Mouse (Mus musculus): ENCODE measurements around the gene Tnnc2. TPM values are rescaled to one million over a fixed set of nuclear protein-coding genes. Genes with fewer than 3 reads are reported as not detected.

Gene Tnnc2
- not detected in 2 replicates for polyA plus RNA-seq (2016; fragmentation: Nextera tagmentation; extraction: Ambion mirVana)

DNA sequence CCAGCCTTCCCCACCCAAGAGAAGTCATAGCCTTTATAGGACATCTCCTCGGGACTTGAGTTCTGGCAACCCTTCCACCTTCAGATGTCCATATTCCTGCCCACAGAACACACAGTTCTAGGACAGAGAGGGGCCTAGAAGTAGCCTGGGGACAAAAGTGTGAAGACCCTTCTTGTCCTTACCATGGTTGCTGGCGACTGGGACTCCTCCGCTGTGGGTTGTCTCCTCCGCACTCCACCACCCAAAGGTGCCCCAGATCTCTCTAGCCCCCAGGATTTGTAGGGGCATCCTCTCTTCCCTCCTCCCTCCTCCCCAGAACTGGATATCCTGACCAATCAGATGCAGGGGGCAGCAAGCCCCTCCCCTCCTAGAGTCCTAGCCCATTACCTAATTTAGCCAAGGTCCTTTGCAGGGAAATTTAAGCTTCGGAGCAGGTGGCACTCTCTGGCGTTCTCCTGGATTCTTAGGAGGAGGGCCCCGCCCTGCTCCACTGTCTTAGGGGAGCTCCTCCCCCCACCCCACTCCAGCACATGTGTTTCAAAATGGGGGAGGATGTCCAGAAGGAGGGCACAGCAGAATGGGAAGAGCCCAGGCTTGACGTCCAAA lies at the start of gene Tnnc2:
Tnnc2 (minus strand) TSS at position 487 of the 606 bp plus-strand sequence.
- Histone ChIP-seq H3K9me3 (no peaks in the 10 kb centered on the region), H3K4me1 (peaks cover 5% of the 10 kb centered on the region; the same call in 1 of the 2 replicates), H3K4me3 (no peak within 1 kb of the TSS), H3K27me3 (ENCODE audit: poor library complexity, severe bottlenecking) (peaks cover 6% of the 10 kb centered on the region), H3K27ac (no peak within 1 kb of the TSS), H3K36me3 (replicated peaks) (no peaks in the 10 kb centered on the region)
- no peak for DNase-seq (ENCODE audit: extremely low spot score, low spot score)
- WGBS: 72% methylated on average over 8 of the region's 8 CpGs

DNA sequence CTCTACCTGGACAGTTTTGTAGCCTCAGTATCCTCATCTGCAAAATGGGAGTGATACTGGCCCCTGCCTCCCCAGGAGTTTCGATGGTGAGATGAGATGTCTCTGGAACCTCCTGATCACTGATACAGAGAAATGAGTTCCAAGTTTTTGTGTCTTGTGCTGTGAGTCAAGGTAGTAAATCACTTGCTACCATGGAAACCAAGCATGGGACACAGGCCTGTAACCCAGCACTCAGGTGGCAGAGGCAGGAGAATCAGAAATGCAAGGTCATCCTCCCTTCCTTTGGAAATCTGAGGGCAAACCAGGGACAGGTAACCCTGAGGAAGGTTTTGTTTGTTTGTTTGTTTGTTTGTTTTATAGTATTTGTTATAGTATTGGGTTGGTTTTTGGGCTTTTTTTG lies 49.3 kb upstream of the Tnnc2 start:
- peaks cover 6% of the 10 kb centered on the region; the same call in 1 of the 2 replicates for H3K27me3 ChIP-seq (ENCODE audit: poor library complexity, severe bottlenecking)
- no peak for DNase-seq (ENCODE audit: extremely low spot score, low spot score)
- H3K4me3 ChIP-seq: no peak overlapping the region
- H3K36me3 ChIP-seq (replicated peaks): peaks cover 47% of the 10 kb centered on the region
- 98% methylated on average over 1 of the region's 1 CpGs for WGBS
- peaks cover 22% of the 10 kb centered on the region for H3K4me1 ChIP-seq
- H3K27ac ChIP-seq: no peak overlapping the region
- no peaks in the 10 kb centered on the region for H3K9me3 ChIP-seq

DNA sequence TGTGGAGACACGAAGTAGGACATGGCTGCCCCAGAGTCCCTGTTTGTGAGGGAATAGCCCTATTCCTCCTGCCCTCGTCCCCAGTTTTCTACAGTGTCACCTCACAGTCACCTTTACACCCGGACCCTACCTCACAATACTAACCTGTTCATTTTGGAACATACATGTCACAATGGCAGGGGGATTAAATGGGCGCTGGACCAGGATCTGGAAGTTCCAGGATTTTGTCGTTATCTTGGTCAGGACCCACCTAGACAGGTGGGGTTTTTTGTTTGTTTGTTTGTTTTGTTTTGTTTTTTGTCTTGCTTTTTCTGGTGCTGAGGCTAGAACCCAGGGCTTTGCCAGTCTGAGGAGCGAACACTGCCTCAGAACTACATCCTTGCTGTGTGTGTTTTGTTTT lies 48.7 kb upstream of the Tnnc2 start, which contains the start of gene Spata25:
Spata25 (minus strand) TSS at position 101 of the 400 bp plus-strand sequence.
- Histone ChIP-seq H3K27ac (no peak within 1 kb of the TSS), H3K4me3 (no peak within 1 kb of the TSS), H3K27me3 (ENCODE audit: poor library complexity, severe bottlenecking) (peaks cover 6% of the 10 kb centered on the region; the same call in 1 of the 2 replicates), H3K36me3 (replicated peaks) (peaks cover 47% of the 10 kb centered on the region), H3K9me3 (no peaks in the 10 kb centered on the region), H3K4me1 (peaks cover 25% of the 10 kb centered on the region)
- 88% methylated on average over 6 of the region's 6 CpGs for WGBS
- DNase-seq (ENCODE audit: extremely low spot score, low spot score): no peak

DNA sequence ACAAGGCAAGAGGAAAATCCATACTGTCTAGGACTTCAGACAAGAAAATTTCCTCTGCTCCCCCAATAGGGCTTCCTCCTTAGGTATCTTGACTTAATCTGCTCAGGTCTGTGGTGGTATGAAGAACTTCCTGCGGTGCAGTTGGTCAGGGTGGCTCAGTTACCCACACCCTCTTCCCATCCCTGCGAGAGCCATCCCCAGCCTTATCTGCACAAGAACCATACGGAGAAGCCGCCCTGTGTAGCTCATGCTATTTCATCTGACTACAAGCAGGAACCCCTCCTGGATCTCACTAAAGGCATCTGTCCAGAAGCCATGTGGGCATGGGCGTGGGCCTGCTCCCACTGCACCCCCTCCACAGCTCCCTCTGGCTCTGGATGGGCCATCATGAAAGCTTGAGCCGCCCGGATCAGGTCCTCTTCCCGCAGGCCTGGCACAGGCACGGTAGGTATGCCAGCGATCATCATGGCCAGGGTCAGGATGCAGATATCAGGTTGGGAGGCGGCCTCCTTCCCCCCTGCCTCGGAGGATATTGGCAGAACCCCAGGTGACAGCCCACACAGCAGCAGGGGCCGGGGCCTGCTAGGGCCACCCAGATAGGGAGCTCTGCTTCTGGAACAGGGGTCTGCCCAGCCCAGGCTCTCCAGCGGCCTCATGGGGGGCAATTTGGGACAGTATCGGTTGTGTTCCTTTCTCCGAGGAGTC lies 47.5 kb upstream of the Tnnc2 start:
- Histone ChIP-seq H3K9me3 (no peaks in the 10 kb centered on the region), H3K4me1 (peaks cover 22% of the 10 kb centered on the region), H3K36me3 (replicated peaks) (peaks cover 47% of the 10 kb centered on the region), H3K27ac (no peak overlapping the region), H3K27me3 (ENCODE audit: poor library complexity, severe bottlenecking) (peaks cover under 1% of the 10 kb centered on the region; the same call in 1 of the 2 replicates), H3K4me3 (no peak overlapping the region)
- no peak for DNase-seq (ENCODE audit: extremely low spot score, low spot score)
- WGBS: 92% methylated on average over 16 of the region's 16 CpGs

DNA sequence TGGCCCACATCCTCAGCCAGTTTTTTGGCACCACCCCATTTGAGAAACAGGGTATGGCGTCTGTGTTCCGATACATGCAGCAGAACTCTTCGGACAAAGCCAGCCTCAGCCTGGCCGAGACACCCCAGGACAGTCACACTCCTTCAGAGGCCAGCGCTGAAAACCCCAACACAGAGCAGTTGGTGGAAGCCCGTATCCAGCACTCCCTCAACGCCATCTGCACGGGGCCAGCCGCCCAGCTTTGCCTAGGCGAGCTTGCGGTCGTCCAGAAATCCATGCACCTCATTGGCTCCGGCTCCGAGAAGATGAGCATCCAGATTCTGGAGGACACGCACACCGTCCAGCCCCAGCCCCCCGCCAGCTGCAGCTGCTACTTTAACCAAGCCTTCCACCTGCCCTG lies 45.8 kb upstream of the Tnnc2 start:
- Histone ChIP-seq H3K36me3 (replicated peaks) (peaks cover 60% of the 10 kb centered on the region), H3K27me3 (ENCODE audit: poor library complexity, severe bottlenecking) (no peaks in the 10 kb centered on the region), H3K4me3 (0 out of 2 replicates have a peak overlapping the region, but pooled peaks have one; percentile 5), H3K27ac (no peak overlapping the region), H3K9me3 (no peaks in the 10 kb centered on the region), H3K4me1 (peaks cover 26% of the 10 kb centered on the region)
- DNase-seq (ENCODE audit: extremely low spot score, low spot score): no peak
- WGBS: 93% methylated on average over 17 of the region's 17 CpGs

DNA sequence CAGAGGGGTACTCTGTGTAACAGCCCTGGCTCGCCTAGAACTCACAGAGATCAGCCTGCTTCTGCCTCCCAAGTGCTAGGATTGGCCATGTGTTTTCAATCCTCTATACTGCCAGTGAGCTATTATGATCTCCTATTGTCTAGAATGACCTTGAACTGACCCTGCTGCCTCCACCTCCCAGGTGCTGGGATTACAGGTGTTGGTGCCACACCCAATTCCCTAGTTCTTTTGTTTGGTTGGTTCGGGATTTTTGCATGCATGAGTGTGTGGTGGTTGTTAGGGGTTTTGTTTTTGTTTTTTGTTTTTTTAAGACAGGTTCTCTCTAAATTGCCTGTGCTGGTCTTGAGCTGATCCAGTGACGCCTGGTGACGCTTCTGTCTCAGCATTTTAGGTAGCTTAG lies 44.2 kb upstream of the Tnnc2 start:
- no peak overlapping the region for H3K27ac ChIP-seq
- WGBS: 91% methylated on average over 4 of the region's 4 CpGs
- peak overlapping the region; percentile 83 for H3K4me3 ChIP-seq
- H3K27me3 ChIP-seq (ENCODE audit: poor library complexity, severe bottlenecking): no peaks in the 10 kb centered on the region
- DNase-seq (ENCODE audit: extremely low spot score, low spot score): no peak
- no peaks in the 10 kb centered on the region for H3K9me3 ChIP-seq
- peaks cover 67% of the 10 kb centered on the region for H3K36me3 ChIP-seq (replicated peaks)
- peaks cover 26% of the 10 kb centered on the region for H3K4me1 ChIP-seq

DNA sequence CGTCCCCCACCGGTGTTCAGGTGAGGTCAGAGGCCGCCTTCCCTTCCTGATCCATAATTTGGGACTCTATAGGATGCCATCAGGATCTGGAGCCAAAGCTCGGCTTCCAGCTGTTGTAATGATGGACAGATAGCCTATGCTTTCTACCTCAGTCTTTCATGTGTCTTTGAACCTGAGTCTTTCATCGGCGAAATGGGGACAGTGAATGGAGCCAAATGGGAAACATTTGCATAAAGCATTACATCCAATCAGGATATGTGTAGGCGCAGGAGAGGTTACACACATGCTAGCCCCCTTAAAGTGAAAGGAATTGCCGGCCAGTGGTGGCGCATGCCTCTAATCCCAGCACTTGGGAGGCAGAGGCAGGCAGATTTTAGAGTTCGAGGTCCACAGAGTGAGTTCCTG lies 43.4 kb upstream of the Tnnc2 start:
- H3K4me3 ChIP-seq: peak overlapping the region; percentile 83
- H3K27me3 ChIP-seq (ENCODE audit: poor library complexity, severe bottlenecking): no peaks in the 10 kb centered on the region
- H3K9me3 ChIP-seq: no peaks in the 10 kb centered on the region
- WGBS: 2% methylated on average over 10 of the region's 10 CpGs
- H3K36me3 ChIP-seq (replicated peaks): peaks cover 59% of the 10 kb centered on the region
- no peak for DNase-seq (ENCODE audit: extremely low spot score, low spot score)
- peak overlapping the region; percentile 91 for H3K27ac ChIP-seq
- H3K4me1 ChIP-seq: peaks cover 26% of the 10 kb centered on the region

DNA sequence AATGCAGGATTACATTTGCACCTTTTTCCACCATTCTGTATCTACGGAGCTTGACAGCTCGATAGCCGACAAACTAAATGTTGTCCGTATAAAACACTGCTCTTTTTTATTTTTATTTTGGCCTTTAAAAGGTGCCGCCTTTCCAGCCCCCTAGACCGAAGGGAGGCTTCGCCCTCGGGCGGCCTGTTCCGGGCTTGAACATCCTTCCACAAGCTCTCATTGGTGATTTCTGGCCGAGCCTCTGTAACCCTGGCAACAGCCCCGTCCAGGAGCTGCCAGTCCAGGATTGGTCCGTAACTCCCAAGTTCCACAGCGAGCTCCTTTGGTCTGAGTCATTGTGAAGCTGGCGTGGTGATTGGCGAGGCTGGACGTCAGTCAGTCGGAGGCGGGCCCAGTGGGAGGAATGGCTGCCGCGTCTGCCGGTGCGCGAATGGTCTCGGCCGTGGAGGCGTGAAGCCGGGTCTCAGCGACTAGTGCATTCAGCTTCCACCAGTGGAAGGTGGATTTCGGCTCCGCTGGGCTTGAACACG lies 42.9 kb upstream of the Tnnc2 start, which contains the start of gene Zswim1:
Zswim1 (plus strand) TSS at position 51 of the 530 bp plus-strand sequence.
- H3K27ac ChIP-seq: peak within 1 kb of the TSS; percentile 91
- H3K4me3 ChIP-seq: peak within 1 kb of the TSS; percentile 83
- H3K27me3 ChIP-seq (ENCODE audit: poor library complexity, severe bottlenecking): no peaks in the 10 kb centered on the region
- no peaks in the 10 kb centered on the region for H3K9me3 ChIP-seq
- peaks cover 26% of the 10 kb centered on the region for H3K4me1 ChIP-seq
- H3K36me3 ChIP-seq (replicated peaks): peaks cover 54% of the 10 kb centered on the region
- 1% methylated on average over 32 of the region's 32 CpGs for whole genome bisulfite sequencing
- DNase-seq (ENCODE audit: extremely low spot score, low spot score): peak; percentile 99

DNA sequence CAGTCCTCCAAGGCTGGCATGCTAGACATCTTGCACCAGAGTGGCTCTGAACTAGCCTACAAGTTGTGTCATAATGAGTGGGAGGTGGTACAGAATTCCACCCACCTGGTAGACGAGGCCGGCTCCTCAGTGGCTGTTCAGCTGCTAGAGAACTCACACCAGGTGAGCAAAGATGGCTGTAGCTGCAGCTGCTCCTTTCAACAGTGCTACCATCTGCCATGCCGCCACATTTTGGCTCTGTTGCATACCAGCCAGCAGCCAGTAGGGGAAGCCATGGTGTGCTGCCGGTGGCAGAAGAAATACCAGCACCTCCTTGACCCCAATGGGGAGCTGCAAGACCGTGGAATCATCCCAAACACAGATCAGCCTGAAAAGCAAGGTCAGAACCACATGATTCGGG lies 41.3 kb upstream of the Tnnc2 start:
- no peak overlapping the region for H3K27ac ChIP-seq
- H3K36me3 ChIP-seq (replicated peaks): peaks cover 38% of the 10 kb centered on the region
- H3K27me3 ChIP-seq (ENCODE audit: poor library complexity, severe bottlenecking): no peaks in the 10 kb centered on the region
- no peaks in the 10 kb centered on the region for H3K9me3 ChIP-seq
- DNase-seq (ENCODE audit: extremely low spot score, low spot score): no peak
- no peak overlapping the region for H3K4me3 ChIP-seq
- H3K4me1 ChIP-seq: peaks cover 24% of the 10 kb centered on the region
- WGBS: 90% methylated on average over 6 of the region's 6 CpGs

DNA sequence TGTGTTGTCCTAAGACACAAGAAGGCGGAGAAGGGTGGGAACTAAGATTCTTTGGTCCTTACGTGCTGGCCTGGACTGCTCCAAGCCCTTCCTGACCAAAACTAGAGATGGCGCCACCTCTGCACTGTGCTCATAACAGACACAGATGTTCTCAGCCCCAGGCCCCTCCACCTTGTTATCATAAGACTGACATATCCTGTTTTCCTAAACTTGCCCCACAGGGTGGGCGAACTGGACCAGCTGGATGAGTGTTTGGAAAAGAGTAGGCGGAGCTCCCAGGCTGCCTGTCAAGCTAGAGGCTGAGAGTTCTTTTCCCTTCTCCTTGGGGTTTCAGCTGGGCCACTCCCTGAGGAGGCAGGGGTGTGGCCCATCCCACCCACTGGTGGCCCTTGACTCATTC lies 37.9 kb upstream of the Tnnc2 start:
- Histone ChIP-seq H3K27me3 (ENCODE audit: poor library complexity, severe bottlenecking) (no peaks in the 10 kb centered on the region), H3K27ac (no peak overlapping the region), H3K9me3 (no peaks in the 10 kb centered on the region), H3K36me3 (replicated peaks) (peaks cover 28% of the 10 kb centered on the region), H3K4me3 (no peak overlapping the region), H3K4me1 (peaks cover 12% of the 10 kb centered on the region)
- no peak for DNase-seq (ENCODE audit: extremely low spot score, low spot score)
- 72% methylated on average over 5 of the region's 5 CpGs for WGBS

DNA sequence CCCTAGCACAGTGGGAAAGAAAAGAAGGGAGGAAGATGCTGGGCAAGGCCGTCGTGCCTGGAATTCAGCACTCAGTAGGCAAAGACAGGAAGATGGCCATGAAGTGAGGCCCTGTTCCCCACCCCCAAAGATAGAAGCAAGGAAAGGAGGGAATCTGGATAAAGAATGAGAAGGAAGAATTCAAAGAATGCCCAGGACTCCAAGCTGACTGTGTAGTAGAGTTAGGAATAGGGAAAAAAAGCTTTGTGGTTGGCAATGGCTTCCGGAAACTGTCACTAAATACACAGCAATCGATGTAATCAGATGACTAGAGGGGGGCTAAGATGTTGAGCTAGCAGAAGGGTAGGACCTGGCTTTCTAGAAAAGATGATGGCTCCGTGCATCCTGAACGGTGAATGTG lies 37.4 kb upstream of the Tnnc2 start:
- Histone ChIP-seq H3K36me3 (replicated peaks) (peaks cover 29% of the 10 kb centered on the region), H3K4me3 (no peak overlapping the region), H3K27ac (no peak overlapping the region), H3K9me3 (no peaks in the 10 kb centered on the region), H3K27me3 (ENCODE audit: poor library complexity, severe bottlenecking) (no peaks in the 10 kb centered on the region), H3K4me1 (peaks cover 7% of the 10 kb centered on the region)
- WGBS: 92% methylated on average over 6 of the region's 6 CpGs
- DNase-seq (ENCODE audit: extremely low spot score, low spot score): no peak

DNA sequence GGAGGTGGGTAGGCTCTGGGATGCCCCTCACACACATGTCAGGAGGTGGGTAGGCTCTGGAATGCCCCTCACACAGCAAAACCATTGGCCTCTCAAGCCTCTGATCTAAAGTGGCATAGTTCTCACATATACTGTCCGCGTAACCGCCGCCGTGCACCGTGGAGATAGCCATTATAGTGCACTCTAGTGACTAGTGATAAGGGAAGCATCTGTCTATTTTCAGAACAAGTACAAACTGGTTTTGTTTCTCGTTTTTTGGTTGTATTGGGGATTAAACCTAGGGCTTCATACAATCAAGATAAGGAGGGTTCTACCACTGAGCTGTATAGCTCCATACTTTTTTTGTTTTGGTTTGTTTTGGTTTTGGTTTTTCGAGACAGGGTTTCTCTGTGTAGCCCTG lies 36.1 kb upstream of the Tnnc2 start:
- Histone ChIP-seq H3K9me3 (no peaks in the 10 kb centered on the region), H3K4me3 (no peak overlapping the region), H3K27me3 (ENCODE audit: poor library complexity, severe bottlenecking) (no peaks in the 10 kb centered on the region), H3K27ac (no peak overlapping the region), H3K4me1 (peaks cover 3% of the 10 kb centered on the region; the same call in 1 of the 2 replicates), H3K36me3 (replicated peaks) (peaks cover 19% of the 10 kb centered on the region)
- 95% methylated on average over 8 of the region's 8 CpGs for WGBS
- DNase-seq (ENCODE audit: extremely low spot score, low spot score): no peak

DNA sequence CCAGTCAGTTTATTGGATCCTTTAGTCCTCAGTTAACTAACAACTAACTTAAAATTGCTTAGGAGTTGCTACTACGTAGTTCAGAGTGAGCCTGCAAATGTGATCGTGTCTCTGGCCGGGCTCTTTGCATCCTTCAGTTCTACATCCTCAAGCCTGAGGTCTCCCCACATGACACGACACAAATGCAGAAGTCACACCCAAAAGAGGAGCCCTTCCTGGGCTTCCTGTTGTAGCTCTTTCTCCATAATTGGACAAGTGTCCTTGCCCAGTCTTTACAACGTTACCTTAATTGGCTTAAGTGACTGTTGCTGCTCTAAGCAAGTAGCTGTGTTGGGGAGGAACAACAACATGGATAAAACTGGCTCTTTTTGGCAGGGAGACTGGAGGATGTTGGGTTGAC lies 35.6 kb upstream of the Tnnc2 start:
- no peak for DNase-seq (ENCODE audit: extremely low spot score, low spot score)
- Histone ChIP-seq H3K27ac (no peak overlapping the region), H3K36me3 (replicated peaks) (peaks cover 14% of the 10 kb centered on the region), H3K4me1 (peaks cover 3% of the 10 kb centered on the region; the same call in 1 of the 2 replicates), H3K4me3 (no peak overlapping the region), H3K27me3 (ENCODE audit: poor library complexity, severe bottlenecking) (no peaks in the 10 kb centered on the region), H3K9me3 (no peaks in the 10 kb centered on the region)
- WGBS: 92% methylated on average over 5 of the region's 5 CpGs

Data from forebrain, embryonic 10.5 days (tissue).